Mouse (Mus musculus) testis, postnatal 10 days (tissue): ENCODE measurements around the gene Olfr469.
"Not testable (repeated sequence)": the region's sequence is repeated elsewhere in the genome, so short reads cannot be mapped to it uniquely, and the experiment has no call there.

Source experiments
- DNase-seq: peaks from one replicate; pipeline ENCODE4 v3.0.0; 2021; ENCODE audit warnings: low spot score

The Olfr469 gene

DNA sequence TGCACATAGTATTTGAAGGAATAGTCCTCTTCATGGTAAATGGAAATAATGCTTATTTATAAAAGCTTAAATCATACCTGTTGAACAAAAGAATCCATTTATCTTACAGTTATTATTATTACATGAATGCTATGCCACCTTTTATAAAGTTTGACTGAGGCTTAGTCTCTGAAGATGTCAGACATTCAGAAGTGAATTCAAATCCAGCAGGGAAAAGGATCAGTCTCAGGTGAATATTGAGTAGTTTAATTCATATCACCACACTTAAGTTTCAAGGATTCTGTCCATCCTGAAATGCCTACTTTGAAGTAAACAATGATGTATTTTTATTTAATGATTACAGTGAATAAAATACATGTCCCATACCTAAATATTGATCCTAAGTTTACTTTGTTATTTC, at the start of gene Olfr469:
Gene Olfr469 (minus strand): TSS at position 101 of the 400 bp plus-strand sequence.
- not testable (repeated sequence) for DNase-seq

DNA sequence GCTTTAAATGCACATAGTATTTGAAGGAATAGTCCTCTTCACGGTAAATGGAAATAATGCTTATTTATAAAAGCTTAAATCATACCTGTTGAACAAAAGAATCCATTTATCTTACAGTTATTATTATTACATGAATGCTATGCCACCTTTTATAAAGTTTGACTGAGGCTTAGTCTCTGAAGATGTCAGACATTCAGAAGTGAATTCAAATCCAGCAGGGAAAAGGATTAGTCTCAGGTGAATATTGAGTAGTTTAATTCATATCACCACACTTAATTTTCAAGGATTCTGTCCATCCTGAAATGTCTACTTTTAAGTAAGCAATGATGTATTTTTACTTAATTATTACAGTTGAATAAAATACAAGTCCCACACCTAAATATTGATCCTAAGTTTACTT, 22.0 kb upstream of the Olfr469 start, which contains the start of gene Olfr470:
Gene Olfr470 (minus strand): TSS at position 101 of the 400 bp plus-strand sequence.
- DNase-seq = not testable (repeated sequence)

DNA sequence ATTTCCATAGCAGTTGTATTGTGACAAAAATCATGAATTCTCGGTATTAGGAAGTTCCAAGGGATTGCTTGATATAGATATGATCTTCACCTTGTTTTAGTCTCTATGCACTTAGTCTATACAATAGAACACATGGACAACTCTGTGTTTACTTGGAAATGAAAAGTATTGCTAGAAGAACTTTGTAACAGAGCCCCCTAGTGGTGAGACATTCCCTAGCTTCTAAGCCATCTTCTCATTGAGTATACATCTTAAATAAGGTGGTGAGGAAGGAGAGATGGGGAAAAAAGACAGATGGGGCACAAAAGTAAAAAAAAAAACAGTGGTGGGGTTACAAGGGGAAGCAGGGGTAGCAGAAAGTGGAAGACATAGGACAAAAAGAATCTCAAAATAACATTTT, 16.4 kb upstream of the Olfr469 start:
- DNase-seq = no peak

DNA sequence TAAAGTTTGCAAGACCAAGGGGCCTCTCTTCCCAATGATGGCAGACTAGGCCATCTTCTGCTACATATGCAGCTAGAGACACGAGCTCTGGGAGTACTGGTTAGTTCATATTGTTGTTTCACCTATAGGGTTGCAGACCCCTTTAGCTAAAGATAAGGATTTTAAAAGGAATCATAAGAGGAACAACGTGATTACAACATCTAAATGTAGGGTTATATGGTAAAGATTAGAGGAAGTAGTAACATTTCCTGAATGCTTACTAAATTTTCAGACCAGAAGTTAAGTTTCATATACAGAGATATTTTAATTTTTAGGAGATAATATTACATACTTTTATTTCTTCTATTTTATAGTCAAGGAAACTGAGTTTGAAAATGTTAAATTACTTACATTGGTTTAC, 1.5 kb downstream of the Olfr469 start:
- DNase-seq = not testable (repeated sequence)

GRCm38 (mm10) chr7:107819442-107819841, 5.9 kb downstream of the Olfr469 start:
- no peak for DNase-seq

DNA sequence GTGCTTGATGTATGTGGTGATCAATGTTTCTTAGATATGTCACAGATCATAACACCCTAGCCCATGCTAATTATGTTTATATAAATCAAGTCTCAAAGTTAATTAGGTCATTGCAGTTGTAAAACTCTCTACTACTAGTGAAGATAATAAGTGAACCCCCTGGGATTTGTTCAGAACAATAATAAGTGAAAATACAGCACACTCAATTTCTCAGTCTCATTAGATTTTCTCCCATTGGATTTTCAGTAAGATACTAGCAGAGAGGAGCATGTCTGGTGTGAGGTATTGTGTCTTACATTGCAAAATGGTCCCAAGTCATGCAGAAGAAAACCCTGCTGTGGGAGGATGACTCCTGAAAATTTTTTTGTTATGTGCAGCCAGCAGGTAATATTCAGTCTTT, 13.4 kb downstream of the Olfr469 start, which contains the start of gene Olfr467:
Gene Olfr467 (plus strand): TSS at position 301 of the 400 bp plus-strand sequence.
- DNase-seq = no peak

GRCm38 (mm10) chr7:107802138-107802537, 23.2 kb downstream of the Olfr469 start:
- DNase-seq = no peak

- DNase-seq = no peak
These were observed 24.2 kb downstream of the Olfr469 start, which contains the start of gene Ovch2 for GRCm38 (mm10) chr7:107801108-107801507. Ovch2 (minus strand) TSS chr7:107801208.

GRCm38 (mm10) chr7:107796500-107796899, 28.8 kb downstream of the Olfr469 start:
- no peak for DNase-seq

DNA sequence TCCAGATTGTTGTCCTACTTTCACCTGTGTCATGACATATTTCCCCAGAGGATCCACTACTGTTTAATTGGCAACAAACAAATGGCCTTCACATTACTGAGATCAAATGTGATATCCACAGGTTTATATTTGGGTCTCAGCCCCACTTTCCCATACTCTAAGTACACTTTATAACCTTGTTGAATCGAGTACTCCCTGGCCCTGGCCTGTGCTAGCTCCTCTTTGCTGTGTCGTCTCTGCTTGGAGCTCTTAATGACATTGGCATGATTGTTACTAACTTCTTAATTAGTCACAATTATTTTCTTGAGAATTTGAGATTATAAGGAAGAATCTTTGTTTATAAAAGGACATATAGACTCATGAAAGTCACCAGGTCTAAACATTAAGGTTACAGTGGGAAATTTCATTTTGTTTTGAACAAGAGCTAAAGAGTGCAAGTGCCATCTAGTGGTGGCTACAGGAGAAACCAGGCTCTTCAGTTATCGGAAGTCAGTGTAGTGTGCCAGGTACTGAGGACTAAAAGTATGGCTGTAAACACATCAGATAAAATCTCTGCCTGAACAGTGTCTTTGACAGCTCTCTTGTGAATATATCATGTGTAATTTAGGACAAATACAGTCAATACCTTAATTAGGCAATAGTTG, 37.2 kb downstream of the Olfr469 start:
- DNase-seq = no peak

GRCm38 (mm10) chr7:107779611-107780010, 45.7 kb downstream of the Olfr469 start:
- no peak for DNase-seq

DNA sequence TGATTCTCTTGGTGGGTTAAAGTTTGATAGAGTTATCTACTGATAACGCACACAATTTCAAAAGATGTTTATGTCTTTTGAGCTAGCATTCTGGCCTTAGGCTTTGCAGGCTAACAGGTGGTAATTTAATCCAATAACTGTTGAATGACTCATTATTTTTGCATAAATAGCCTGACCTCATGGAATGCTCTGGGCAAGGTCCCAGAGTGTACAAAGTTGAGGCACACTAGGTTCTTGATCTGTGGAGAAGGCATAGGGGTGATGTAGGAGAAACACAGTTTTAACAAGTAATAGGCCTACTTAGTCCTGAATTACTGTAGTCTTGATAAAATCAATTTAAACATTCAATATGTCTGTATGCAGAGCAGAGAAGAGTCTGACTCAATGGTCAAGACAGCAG, 47.1 kb downstream of the Olfr469 start:
- DNase-seq = no peak

DNA sequence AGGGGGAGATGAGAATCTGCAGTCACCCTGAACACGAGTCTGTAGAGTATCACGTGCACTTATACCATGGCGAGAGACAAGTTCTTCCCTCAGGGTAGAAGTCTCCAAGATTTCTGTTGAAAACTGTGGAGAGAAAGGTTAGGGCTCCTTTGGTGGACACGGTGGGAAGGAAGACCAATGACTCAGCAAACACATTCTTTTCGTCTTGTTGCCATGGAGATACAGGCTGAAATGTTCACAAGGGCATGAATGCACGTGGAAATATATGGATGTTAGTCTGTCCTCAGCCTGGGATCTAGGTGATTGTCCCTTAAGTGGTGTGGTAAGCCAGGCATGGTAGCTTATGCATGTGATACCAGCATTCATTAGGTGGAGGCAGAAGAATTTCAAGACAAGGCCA, 54.5 kb downstream of the Olfr469 start:
- no peak for DNase-seq
